Mouse (Mus musculus) Muller cell, postnatal 12 days (primary cell): ENCODE measurements at regions not wholly inside any gene's neighbourhood (a gene's known extent, or its start where the extent isn't known, plus 50 kb on each side); places are given as distances from the start of the nearest gene placed in this dataset.

Experiments
- DNase-seq: peaks from one replicate; pipeline ENCODE4 v3.0.0-alpha.2; 2015; ENCODE audit errors: inconsistent ontology term

DNA sequence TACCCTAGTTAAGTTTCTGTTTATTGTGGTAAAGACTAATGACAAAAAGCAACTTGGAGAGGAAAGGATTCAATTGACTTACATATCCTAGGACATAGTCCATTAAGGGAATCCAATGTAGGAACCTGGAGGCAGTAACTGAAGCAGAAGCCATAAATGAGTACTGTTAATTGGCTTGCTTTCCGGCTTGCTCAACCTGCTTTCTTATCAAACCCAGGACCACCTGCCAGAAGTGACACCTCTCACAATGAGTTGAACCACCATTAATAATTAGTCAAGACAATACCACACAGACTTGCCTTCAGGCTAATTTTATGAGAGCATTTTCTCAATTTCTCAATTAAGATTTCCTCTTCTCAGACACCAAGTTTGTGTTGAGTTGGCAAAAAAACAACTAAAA is 148.8 kb downstream of the Ccser2 start:
- no peak for DNase-seq

DNA sequence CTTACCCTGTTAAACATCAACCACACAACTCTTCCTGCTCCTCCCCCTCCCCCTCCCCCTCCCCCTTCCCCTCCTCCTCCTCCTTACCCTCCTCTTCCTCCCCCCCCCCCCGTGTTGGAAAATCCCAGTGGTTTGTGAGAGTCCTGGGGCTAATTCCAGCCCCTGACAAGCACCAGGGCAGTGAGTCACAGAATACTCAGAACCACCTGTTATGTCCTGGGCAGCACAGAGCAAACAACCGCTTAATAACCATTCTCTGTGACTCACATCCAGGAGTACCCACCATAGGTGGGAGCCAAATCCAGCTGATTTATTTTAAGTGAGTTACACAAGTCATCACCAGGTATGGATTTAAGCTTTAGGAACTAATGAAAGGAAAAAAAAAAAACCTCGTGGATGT is 166.2 kb downstream of the Ccser2 start:
- no peak for DNase-seq

DNA sequence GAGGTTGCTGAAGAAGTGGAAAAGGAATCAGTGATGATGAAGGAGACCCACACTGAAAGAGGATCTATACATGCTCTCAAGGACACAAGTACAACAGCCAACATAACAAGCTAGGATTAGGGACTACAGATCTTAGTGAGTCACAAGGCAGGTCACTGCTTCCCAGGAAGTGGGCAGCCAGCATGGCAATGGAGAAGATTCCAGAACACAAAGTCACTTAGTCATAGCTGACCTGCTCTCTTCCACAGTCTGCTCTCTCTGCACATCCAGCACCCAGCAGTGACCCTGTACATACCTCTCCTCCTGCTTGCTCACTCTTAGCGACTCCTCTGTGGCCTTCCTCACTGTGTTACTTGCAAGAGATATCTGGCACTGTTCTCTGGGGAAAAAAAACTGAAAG is 168.8 kb downstream of the Ccser2 start:
- peak; percentile 47 for DNase-seq

DNA sequence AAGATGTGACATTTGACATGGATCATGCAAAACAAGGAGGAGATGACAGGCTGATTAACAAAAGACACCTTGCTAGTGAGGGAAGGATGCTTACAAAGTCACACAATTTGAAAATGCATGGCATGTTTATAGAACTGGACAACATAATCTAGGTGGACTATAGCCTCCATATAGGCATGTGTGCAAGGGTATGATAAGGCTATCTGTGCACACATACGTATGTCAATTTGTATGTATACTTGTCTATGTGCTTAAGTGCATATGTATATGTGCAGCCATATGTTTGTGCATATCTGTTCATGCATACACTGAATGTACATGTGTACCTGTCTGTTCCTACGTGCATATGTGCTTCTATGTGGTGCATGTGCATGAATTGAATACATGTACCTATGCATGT is 186.7 kb downstream of the Ccser2 start:
- no peak for DNase-seq

DNA sequence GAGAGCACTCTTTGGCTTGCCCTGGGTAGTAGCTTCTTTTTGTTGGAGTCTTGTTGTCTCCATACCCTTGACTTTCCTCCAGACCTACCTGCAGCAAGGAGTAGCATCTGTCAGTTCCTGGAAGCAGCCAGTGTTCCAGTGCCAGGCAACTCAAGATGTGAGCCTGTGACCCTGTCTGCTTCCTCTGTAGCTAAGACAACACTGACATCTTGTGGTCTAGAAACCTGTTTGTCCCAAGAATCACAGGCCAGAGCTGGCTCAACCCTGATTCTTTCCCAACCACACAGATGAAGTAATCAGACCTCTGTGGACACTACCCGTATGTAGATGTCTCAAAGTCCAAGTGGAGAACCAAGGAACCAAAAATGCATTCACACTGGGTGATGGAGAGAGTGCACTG is 189.6 kb downstream of the Ccser2 start:
- peak; percentile 39 for DNase-seq

DNA sequence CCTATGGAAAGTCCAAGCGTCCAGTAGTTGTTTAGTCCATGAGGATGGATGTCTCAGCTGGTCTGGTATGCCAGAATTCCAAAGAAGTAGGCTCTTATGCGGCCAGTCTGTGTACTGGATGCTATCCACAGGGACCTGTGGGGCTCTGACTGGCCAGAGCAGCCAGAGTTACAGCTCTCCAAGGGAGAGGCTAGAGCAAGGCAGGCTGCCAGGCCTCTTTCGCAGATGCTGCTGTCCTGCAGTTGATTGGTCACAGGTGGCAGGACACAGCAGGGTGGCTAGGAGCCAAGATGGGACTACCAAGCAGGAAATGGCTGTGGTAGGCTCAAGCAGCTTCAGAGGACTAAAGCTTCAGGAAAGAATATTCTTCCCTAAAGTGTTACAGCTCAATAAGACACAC is 194.2 kb downstream of the Ccser2 start:
- peak; percentile 9 for DNase-seq

DNA sequence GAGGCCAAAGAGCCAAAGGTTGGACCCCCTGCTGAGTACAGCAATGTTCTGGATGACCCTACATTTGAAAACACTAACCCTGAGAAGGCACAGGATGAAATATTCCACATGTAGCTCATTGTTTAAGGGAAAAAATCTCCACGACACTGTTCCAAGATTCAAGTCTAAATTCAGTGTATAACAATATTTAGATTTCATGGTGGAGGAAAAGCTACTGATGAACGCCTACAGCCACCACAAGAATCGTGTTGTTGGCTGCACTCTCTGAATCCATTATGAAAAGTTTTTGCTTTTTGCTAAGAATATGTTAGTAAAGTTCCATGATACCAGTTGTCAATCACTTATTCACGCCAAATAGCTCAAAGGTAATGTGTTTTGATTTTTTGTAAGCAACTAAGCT is 204.2 kb downstream of the Ccser2 start:
- no peak for DNase-seq

DNA sequence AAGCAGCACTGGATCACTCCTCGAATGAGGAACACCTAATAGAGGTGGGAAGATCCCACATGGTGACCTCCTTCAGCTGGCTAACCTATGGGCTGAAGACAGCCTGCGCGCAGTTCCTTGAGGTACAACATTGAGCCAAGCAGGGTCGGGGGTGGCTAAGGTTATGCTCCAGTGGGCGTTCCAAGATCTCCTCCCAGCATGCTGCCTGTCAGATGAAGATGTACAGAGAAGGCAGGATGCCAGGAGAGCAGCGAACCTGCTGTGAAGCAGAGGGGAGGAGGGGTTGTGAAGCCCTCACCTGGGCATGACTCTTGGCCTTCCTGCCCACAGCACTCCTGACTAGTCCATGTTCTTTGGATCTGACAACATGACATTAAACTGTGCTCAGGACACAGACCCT is 212.5 kb downstream of the Ccser2 start:
- DNase-seq = no peak

DNA sequence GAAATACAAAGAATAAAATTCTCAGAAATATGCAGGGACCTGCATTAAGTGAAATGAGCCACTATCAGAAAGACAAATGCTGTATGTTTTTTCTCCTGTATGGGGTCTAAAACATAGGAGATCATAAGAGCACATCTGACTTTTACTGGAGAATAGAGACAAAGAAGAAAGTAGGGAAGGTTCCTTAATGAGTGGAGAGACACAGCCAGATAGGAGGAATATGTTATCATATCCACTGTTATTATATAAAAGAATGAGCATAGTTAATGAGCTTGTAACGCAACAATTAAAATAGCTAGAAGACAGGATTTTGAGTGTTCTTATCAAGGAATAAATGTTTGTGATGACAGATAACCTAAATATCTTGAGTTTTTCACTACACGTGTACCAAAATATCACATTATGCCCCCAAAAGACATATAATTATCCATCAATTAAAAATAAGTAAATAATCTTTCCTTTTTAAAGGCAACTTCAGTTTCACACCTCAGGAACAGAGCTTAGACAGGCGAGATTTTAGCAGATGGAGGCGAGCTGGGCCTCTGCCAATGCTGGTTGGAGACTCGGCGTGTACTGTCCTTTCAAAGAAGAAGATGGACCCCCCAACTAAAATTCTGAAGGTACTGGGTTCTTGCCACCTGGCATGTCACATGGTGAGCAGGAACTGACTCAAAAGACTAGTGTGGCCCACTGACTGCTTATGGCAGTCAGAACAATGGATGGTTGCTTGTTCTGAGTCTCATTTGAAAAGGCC is 220.3 kb downstream of the Ccser2 start:
- no peak for DNase-seq

DNA sequence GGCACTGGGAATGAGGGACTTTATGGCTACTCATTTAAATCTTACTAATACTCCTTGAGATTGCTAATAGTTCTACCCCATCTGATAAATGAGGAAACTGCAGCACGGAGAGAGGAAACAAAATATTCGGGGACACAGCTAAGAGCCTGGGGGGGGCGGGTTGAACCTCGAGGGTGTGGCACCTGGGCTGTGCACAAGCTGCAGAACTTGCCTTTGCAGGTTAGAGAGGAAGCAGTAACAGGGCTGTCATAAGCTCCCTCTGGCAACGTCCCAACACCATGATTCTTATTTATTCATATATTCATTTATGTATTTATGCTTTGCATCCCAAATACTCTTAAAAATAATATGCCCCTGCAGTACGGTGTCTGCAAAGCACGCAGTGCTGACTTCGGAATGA is 237.5 kb downstream of the Ccser2 start:
- no peak for DNase-seq

DNA sequence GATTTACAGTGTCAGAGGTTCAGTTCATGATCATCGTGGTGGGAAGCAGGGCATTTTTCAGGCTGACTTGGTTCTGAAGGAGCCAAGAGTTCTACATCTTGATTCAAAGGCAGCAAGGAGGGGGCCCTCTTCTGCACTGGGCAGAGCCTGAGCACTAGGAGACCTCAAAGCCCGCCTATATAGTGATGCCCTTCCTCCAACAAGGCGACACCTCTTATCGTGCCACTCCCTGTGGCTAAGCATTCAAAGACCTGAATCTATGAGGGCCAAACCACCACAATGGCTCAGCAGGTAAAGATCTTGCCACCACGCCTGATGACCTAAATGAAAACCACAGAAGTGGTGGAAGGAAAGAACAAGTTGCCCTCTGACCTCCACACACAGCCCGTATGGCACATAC is 242.5 kb downstream of the Ccser2 start:
- no peak for DNase-seq

DNA sequence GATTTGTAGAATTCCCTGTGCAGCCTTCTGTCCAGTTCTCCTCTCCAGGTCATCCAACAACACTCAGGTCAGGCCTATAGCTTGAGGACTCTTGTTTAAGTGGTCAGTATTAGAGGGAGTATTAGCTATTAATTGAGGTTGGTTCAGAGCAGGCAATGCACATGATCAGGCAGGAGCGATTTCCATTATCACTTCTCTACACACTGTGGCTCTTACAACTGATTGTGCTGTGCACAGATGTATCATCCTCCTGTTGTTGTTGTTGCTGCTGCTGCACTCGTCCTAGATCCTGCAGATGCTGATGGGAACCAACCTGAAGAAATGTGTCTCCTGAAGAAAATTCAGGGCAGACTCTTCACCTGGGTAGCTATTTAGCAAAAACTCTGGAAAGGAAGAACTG is 252.9 kb downstream of the Ccser2 start:
- DNase-seq = no peak

DNA sequence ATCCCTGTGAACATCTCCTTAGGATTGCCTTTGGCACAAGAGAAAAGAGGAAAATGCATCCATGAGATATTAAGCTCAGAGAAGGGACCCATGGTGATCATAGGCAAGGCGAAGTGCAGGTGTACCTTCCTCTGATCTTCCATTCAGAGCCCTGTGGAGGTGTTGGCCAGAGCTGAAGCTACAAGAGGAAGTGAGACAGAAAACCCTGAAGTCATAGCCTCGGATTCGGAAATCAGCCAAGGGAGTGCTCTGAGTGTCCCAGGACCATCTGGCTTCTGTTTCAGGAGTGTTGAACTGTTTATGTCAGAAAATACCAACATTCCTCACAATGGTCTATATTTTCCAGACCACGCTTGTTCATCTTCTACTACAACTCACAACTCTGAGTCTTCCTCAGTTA is 271.6 kb downstream of the Ccser2 start:
- no peak for DNase-seq

DNA sequence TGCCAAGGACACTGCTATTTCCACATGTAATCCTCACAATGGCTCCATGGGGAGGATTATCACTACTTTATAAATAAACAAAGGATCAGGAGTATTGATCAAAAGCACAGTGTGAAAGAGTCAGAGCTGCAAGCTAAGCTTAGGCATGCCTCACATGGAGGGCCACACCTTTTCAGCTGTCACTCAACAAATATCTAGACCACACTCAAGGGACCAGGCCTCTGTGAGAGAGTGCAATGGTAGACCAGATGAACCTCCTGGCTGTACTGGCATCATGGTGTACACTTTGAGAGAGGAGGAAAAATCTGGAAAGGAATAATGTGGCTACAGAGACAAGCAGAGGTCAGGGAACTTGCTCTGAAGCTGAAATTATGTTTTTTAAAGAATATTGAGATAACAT is 276.6 kb downstream of the Ccser2 start:
- DNase-seq = no peak

DNA sequence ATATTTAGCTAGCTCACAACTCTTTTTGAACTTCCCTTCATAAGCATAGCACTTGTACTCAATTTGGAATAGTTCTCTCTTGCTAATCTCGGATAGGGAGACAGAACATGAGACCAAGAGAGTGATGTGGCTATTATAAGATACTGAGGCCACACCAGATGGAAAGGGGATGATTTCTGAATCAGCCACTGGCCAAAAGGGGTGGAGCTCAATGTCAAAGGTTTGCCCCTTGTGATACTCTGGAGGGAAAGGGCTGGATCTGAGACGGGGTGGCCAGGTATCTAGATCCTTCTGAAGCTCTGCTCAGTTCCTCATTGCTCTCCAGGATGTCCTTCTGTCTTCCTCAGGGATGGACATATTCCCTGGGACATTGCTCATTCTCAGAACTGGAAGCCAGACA is 277.6 kb downstream of the Ccser2 start:
- no peak for DNase-seq

DNA sequence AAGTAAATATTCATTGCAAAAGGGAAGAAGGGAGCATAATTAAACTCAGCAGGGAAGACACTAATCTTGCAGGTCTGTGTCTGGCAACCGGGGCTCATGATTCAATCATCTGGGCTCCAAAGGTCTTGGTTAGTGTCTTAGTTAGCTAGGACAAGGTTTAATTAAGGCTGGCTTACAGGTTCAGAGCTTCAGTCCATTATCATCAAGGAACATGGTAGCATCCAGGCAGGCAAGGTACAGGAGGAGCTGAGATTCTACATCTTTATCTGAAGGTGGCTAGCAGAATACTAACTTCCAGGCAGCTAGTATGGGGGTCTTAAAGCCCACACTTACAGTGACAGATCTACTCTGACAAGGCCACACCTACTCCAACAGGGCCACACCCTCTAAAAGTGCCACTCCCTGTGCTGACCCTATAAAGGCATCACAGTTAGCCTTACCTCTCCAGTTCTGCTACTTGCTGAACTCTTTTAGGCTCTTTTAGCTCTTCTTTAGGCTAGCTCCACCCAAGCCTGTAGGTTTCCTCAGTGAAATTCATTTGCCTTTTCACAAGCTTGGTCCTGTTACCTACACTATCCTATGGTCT is 309.8 kb downstream of the Ccser2 start:
- no peak for DNase-seq

DNA sequence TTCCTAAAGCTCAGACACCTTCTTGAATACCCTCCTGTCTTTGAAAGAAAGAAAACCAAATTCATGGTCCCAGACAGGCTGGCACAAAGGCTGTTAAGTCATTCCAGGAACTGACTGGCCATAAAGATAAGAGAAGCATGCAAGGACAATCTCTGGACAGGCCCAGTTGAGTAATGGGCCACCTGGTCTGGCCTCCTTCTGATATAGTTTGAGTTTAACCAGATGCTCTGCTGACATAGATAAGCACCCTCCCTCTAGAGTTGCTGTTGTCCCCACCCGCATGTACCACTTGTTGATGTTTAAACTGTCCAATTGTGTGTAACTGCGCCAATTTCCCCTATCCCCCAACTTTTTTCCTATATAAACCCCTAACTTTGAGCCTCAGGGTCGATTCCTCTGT is 310.4 kb downstream of the Ccser2 start:
- no peak for DNase-seq

DNA sequence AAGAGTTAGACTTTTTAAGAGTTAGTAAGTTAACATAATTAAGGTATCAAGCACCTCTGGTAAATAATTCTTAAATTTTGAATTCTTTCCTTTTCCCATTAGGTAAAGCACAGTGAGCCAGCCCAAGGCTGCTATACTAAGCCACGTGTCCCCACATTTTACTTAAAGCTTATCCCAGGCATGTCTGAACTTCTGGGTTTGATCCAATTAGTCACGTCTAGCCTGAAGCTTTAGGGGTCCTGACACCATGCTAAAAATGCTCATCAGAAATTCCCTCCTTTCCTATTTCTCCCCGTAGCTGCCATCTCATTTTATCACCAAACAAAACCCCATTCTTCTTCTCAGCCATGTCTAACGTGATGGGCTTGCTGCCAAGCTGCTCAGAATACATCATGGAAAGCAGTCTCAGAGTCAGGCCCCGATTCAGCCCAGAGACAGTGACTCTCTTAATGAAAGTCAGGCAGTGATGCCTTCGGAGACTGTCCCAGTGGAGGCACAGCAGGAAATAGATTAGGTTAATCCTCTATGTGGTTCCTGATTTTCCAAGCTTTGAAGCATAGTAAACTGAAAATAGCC is 315.5 kb downstream of the Ccser2 start:
- DNase-seq = peak; percentile 85

DNA sequence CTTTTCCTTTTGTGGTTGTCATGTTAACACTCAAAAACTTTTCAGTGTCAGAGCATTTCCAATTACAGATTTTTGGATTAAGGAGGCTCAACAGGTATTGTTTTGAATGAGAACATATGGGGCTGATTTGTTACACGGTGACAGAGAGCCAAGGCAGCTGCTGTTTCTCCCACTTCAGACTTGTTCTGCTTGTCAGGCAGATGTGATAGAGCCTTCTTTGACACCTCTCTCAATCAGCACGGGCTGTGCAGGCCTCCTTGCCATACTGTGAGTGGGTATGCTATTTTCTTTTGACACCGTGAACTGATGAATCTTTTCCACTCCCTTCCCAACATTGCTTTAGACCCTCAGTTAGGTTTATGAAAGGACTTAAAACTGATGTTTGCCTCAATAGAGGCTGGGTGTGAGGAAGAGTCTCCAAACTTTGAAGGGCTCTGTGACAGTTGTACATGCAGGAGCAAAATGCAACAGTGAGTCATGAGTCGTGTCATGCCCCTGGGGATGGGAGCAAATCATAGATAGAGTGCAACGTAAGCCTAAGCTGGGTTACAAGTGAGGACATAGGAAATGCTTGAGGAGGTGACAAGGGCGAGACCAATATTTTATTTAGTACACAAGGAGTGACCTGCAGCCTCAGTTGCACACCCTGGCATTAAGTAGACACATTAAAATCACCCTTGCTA is 317.4 kb downstream of the Ccser2 start:
- no peak for DNase-seq

DNA sequence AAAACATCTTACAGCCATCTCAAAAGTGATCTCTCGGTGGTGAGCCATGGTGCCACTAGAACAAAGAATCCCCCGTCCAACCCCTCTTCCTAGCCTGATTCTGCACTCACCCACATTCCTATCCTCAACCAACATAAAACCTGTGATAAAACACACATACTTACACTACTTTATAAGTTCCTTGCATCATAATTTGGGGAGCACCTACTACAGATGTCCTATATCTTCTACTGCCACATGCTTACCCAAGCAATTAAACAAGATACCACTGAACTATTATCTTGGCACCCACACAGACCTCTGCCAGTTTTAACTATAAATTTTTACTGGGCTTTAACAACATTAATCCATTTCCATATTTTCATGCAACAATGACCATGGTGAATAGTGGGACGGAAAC is 321.9 kb downstream of the Ccser2 start:
- no peak for DNase-seq

DNA sequence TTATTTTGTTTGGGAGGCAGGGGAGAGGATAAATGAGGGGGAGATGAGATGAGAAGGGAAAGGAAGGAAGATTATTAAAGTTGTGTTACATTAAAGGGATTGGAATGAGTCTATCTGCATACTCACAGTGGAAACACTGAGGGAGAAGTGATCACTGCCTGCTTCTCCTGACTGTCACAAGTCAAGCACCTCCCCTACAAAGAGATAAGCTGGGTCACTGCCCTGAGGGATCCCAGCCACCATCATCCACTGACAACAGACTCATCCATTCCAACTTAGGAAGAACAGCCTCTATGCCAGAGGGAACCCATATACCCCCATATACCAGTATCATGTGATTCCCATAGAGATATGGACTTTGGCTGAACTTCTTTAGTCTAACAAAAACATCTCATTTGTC is 322.3 kb downstream of the Ccser2 start:
- DNase-seq = peak; percentile 77

DNA sequence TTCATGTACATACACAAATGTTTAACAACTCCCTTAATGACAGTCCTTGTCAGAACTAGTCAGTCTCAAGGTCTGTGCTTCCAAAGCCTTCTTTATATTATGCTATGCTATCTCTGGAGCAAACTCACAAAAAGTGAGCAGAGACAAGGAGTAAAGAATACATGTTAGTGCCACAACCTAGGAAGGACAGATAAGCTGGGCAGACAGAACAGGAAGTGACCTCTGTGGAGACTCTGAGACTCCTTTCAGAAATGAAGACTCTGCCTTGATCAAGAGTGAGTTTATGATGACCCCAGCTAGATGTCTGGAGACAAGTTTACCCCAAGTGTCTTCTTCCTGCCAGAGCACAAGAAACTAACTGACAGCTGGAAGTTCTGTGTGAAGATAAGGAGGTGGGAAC is 343.8 kb downstream of the Ccser2 start:
- no peak for DNase-seq

DNA sequence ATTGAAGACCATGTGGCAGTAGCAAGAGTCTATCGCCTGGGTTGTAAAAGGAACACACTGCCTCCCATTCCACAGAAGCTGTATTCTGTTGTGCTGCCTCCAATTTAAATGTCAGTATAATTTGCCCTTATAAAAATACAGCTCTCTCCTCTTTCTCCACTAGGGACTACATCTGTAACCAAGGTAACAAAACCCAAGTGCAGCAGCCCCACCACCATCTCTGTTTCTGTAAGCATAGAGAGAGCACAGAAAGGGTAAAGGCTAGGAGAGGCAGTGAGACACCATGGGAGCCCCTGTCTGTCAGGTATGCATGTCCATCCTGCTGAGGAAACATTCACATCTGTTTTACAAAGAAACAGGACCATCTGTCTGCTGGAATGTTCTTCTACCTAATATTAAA is 344.4 kb downstream of the Ccser2 start:
- no peak for DNase-seq
